Mouse (Mus musculus) urinary bladder, postnatal 14 days (tissue): ENCODE measurements around the gene Lctl.
A peak's percentile ranks its signal among the peaks of the same experiment; 100 is the strongest.

Experiments used
- DNase-seq: peaks from one replicate; pipeline ENCODE4 v3.0.0; 2021; ENCODE audit warnings: low spot score

Lctl gene

DNA sequence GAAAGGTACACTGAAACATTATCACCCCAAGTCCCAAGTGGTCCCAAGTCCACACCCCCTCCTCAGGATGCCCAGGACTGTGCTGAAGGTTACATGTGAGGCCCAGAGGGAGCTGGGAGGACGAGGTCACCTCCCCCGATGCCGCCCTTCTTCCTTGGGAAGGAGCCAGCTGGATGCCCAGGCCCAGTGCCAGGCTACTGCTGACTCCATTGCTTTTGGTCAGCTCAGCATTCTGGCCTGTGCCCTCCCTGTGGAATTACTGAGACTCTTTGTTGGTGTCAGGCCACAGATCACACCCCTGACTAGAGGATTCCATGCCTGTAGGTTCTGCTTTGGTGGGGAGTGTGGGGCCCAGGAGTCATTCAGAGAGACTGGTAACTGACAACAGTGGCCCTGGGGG, at the start of gene Lctl:
Gene Lctl (plus strand): TSS at position 272 of the 400 bp plus-strand sequence.
- DNase-seq: no peak

DNA sequence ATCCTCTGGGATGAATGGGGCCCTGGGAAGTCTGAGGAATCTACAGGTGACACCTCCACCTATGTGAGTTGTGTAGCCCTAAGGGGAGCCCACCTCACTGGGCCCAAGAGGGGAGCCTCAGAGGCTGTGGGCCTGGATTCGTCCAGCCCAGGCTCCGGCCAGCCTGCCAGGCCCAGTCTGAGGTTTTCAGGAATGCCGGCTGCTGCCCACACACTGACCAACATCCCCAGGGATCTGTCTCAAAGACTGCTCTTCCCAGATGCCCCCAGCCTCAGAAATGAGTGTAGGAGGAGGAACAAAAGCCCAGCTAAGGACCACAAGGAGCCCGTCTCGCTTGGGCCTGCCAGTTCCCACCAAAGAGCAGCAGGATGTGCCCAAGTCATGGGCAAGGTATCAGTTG, 49.2 kb upstream of the Lctl start:
- no peak for DNase-seq

DNA sequence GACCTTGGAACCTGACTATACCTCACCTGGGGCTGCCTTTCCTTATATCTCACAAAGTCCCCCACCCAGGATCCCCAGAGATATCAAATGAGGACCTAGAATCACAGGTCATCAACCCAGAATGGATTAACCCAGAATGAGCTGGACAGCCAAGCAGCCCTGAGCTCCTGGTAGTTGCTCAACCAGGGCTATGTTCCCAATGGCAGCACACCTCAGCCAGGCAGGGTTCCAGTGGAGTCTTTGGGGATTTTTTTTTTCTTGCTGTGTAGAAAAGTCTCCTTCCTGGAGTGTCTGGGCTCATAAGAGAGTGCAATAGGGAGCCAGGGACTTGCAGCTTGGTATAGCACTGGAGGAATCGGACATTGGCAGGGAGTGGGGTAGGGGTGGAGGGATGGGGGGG, 48.4 kb upstream of the Lctl start:
- DNase-seq: no peak

DNA sequence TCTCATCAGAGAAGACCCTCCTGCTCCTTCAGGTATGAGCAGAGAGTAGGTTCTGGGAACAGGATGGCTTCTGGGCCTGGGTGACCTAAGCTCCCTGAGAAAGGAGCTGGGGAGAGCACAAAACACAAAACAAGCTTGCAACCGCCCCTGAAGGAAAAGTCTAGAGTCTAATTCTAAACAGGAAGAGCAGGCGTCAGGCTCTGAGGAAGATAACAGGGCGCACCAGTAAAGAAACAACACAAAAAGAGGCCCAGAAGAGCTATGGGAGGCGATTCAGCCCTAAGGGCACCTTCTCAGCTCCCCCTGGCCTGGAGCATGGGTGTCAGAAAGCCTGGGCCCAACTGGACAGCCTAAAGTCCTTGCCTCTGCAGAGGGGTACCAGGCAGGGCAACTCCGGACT, 47.8 kb upstream of the Lctl start:
- no peak for DNase-seq

DNA sequence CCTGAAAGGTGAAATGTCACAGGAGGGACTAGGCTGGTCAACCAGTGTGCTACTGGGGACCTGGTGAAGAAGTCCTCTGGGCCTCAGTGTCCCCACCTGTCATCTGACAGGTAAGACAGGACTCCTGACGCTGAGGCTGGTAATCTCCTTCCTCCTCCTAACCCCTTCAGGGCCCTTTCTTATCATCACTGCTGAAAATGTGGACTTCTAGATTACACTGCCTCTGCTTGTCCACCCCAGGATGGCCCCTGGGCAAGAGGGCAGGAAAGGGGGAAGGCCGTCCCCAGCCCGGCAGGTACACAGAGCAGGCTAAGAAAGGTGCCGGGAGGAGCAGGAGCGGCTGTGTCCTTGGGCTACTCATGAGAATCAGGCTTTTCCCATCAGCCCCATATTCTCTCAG, 46.3 kb upstream of the Lctl start:
- DNase-seq: no peak

DNA sequence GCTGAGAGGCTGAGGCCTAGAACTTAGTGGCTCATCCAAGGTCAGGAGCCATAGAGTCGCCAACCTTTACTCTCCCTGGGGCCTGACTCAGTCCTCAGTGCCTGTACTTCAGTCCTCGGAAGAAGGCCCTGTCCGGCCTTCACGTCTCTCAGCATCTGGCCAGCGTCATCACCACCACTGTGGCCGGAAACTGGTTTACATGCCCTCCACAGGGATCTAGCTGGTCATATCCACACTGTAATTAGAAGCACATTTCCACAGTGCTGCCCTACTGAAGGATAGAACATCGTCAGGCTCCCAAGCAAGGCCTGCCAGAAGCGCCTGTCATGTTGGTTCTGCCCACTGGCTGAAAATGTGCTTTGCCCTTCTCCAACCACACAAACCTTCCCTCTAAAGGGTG, 42.1 kb upstream of the Lctl start:
- DNase-seq: no peak

DNA sequence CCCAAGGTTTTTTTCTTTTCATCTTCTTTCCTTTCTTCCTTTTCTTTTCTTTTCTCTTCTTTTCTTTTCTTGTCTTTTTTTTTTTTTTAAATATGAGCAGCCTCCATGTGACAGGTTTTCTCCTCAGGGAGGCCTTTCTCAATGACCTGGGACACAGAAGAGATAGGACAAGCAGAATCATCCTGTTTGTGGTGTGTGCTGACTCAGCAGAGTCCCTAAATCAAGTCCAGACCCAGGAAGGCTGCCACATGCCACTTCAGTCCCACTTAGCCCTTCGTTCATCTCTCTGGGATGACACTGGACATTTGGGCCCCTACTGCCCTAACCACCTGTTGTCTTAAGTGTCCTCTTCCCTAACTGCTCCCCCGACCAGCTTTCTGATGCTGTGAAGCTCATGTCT, 40.5 kb upstream of the Lctl start:
- no peak for DNase-seq

DNA sequence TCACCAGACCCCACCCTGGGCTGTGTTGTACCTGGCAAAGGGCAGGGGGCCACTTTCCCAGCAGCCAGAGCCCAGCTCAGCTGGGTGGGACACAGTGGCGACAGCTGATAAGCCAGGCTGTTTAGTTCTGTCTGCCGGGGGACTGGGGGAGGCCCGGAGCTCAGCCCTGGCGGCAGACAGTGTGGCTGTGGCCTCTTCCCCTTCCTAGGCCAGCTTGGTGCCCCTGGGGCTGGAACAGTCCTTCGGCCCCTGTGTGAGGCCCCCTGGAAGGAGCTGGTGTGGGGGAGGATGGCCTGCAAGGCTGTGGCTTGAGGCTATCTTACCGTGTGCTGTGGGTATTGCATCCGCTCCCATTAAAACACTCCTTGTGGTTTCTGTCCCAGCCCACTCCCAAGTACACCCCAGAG, 38.6 kb upstream of the Lctl start:
- no peak for DNase-seq

DNA sequence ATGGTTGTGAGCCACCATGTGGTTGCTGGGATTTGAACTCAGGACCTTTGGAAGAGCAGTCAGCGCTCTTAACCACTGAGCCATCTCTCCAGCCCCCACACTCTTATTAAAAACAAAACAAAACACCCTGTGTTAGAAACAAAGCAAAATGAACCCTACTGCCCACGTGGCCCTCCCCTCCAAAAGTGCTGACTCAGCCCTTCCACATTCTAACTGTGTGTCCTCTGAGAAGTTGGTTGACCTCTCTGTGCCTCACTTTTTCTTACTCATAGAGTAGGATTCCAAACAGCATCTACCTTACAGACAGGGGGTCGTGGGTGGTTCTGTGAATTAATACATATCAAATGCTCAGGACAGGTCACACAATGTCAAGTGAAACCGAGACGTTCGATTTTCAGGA, 37.0 kb upstream of the Lctl start:
- DNase-seq: no peak

DNA sequence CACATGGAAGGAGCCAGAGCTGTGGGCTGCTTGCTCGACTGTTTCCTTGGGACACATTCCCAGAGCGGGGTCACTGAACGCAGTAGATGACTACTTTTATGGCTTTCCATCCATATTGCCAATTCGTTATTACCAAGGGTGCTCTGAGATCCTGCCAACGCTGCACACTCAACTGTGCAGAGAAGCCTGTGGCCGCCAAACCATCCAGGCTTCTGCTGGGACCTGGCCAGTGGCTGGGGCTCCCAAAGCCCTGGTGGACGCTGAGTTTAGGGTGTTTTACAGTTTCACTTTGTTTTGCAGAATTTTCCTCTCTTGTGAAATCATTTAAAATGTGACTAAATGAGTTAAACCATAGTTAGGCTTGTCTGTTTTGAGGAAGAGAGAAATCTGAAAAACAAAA, 32.7 kb upstream of the Lctl start:
- peak; percentile 58 for DNase-seq

DNA sequence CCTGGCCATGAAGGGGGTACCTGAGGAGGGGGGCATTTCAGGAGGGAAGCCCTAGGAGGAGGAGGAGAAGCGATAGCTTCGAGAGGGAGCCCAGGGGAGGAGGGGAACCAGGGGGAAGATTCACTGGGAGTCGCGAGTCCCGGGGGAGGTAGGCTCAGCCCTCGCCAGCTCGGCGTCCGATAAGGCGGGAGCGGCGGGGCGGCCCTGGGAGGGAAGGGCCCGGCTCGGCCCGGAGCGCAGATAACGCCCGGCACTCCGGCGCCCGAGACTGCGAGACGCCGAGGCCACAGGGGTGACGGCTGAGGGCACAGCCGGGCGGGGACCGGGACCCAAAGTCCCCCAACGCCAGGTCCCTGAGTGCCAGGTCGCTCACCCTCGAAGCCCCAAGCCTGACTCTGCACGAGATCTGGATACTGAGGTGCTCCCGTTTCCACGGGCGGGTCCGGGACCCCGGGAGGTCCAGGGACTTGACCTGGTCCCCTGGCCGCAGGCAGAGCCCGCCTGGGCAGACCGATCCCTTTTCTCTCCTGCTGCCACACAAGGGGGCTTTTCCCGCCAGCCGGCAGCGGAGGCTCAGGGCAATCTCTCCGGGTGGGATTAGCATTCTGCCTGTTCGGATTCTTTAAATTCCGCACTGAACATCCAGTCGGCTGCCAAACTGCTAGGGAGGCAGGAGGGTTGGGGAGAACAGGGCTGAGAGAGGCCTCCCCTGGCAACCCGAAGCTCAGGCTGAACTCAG, 32.1 kb upstream of the Lctl start:
- peak; percentile 64 for DNase-seq

DNA sequence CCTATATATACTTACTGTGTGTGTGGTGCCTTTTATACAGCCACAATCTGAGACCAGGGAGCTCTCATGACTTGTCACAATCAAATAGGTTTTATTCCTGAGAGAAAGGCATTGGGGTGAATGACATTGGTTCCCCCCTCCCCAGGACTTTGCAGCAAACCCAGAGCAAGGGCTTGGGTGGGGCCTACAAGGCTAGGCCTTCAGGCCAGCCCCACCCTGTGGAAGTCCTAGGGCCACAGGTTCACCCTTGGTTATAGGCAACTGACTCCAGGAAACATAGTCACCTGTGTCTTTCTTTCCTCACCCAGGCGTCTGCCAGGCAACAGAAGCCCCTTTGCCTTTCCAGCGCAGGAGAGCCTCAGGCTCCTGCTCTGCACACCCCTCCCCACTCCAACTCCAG, 31.0 kb upstream of the Lctl start:
- DNase-seq: no peak

DNA sequence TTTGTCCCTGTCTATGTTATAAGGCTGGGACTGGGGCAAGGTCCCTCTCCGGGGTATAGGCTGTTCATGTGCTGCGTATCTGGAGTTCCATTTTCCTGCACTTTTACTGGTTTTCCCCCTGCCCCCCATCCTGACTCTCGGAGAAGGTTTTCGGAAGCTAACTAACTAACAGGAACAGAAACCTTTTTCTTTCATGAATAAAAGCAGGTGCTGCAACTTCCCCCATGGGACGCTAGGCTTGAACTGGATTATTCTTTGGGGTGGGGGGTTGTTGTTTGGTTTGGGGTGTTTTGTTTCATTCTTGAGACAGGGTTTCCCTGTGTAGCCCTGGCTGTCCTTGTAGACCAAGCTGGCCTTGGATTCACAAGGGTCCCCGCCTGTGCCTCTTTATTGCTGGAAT, 30.4 kb upstream of the Lctl start:
- DNase-seq: no peak

DNA sequence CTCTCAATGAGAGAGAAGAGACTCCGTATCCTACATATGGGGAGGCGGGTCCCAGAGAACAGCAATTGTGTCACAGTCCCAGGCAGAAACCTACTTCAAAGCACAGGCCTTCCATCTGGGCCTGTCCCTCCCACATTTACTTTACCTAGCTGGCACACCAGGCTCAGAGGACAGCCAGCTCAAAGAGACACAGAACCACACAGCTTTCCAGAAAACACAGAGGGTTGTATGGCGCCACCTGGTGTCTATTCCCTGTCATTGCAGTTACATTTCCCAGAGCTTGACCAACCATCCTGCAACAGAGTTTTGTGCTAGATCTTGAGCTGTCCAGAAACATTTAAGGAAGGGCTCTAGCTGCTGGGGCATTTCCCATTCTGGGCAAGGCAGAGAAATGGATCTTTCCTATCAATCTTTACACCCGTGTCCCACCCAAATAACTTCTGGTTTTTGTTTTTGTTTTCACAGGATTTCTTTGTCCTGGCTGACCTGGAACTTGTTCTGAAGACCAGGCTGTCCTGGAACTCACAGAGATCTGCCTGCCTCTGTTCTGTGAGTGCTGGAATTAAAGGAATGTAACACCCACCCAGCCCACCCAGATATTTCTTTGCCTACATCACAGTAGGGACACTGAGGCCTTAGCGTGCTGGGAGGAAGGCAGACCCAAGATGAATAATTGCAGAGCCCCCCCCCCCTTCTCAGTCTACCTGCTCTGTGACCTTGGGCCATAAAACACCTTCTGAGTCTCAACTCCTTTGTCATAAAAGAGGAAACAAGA, 29.3 kb upstream of the Lctl start:
- DNase-seq: peak; percentile 72

DNA sequence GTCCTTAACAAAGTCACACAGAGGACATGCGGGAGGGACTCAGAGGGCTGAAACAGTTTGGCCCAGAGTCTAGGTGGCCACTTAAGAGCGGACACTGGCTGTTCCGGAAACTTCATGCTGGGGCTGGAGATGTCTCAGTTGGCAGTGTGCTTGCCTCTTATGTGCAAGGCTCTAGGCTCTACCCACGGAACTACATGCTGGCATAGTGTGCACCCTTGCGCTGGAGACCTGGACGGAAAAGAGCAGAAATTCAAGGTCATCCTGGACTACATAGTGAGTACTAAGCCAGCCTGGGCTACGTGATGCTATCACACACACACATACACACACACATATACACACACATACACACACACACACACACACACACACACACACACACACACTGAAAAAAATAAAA, 28.6 kb upstream of the Lctl start:
- DNase-seq: no peak

DNA sequence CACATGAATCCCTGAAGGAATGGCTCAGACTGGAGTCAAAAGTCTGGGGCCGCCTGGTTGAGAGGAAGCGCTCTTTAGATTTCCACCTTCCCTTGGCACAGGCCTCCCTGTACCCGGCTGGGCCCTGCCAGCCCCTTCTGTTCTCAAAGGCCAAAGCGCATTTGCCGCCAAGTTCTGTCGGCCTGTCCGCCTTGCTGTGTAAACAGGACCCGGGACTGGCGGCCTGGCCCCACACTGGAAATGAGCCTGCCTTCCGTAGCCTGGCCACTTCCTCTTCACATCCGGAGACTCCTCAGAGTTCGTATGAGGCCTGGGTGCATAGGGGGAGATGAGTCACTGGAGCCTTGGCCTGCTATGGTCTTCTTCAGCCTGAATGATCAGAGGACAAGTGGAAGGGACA, 27.9 kb upstream of the Lctl start:
- DNase-seq: peak; percentile 55

DNA sequence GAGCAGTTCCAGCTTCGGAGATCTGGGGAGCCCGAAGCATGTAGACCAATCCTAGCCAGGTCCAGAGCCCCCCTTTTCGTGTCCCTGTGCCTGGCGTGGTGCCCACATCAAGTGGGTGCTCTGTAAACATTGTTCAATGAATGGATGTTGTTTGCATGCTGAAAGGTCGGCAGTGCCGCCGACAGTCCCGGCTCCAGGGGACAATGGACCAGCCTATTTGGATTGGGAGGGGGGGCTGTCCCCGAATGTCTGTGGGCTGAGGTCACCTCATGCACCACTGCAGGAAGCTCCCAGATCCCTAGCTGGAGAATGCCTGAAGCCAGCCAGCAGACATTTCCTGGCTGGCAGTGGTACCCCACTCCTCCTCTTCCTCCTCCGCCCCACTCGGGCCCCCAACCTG, 22.9 kb upstream of the Lctl start:
- no peak for DNase-seq

DNA sequence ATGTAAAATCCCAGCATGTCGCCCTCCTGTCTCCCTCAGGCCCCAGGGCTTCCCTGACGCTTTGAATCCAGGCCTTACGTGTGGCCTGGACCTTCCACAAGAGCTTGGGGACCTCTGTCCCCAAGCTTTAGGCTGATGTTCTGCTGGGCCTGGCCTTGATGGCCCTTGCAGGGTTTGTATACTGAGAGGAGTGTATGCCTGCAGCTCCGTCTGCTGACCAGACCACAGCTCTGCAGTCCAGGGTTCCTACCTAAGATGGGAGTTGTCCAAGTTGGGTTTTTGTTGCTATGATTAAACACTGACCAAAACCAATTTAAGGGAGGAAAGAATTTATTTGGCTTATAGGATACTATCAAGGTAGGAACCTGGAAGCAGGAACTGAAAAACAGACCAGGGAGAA, 18.7 kb upstream of the Lctl start:
- DNase-seq: no peak

DNA sequence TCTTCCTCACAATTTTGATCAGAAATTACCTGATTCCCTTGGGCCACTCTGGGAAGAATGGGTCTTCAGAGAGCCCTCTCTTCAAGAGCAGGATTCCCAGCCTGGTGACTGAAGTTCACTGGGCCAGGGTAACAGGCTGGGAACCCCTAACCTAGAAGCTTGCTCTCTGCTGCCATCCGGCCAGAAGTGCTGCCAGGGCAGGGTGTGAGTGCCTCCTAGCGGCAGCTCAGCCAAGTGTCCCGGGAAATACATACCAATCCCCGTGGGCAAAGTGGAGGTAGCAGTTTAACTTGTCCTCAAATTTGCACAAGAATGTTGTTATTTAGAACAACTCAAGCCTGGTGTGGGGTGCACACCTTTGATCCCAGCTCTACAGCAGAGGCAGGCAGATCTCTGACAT, 16.5 kb upstream of the Lctl start:
- peak; percentile 80 for DNase-seq

DNA sequence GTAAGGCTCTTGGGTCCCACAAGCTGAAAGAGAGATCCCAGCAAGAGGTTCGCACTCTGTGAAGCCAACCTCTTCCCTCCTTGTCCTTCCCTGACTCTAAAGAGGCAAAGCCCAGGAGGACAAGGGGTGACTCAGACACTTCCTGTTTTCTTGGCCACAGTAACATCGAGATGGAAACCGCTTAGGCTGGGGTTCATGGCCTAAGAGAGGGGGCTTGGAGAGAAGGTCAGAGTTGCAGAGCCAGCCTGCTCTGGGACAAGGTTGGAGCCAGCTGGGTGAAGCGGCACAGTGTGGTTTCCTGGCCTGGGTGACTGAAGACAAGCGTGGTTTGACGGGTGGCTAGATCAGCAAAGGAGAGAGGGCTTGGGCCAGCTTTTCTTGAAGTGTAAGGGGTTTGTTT, 11.6 kb upstream of the Lctl start:
- DNase-seq: no peak

DNA sequence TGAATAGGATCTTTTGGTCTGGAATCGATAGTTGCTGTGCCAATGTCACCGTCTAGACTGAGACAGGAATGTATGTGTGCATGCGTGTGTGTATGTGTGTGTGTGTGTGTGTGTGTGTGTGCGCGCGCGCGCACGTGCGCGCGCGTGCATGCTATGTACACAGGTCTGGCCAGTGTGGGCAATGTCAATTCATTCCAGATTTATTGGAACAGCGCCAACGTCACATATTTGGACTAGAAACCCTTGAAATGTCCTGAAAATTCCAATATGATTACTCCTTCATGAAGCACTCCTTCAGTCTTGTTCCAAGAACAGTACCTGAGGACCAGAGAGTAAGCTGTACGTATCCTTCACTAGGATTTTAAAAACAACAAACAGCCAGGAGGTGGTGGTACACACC, 6.4 kb upstream of the Lctl start:
- DNase-seq: no peak

DNA sequence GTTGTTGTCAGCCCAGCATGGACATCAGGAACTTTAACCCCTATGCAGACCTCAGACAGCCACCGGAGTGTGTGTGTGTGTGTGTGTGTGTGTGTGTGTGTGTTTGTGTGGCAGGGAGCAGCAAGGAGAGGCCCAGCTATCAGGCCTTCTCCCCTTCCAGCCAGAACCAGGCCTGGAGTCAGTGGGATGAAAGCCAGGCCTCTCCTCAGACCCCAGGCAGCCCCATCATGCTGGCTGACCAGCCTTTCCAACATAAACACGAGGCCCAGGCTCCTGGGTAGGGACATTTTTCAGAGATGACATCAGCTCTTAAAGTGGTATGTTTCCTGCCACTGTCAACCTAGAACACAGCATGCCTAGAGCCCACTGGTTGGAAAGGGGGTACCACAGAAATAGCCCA, 2.3 kb upstream of the Lctl start:
- no peak for DNase-seq

DNA sequence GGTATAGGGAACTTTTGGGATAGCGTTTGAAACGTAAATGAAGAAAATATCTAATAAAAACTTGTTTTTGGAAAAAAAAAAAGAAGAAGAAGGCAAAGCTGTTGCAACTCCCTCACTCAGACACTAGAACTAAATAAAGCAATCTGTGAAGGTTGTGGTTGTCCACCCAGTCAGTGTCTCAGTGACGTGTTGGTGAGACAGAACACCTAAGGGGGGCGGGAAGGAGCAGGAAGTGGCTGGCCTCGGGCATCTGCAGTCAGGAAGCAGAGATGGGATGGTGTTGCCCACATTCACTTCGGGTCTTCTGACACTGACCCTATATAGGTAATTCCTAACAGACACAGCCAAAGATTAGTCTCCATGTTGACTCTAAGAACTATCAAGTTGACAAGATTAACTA, 1.2 kb upstream of the Lctl start:
- no peak for DNase-seq

DNA sequence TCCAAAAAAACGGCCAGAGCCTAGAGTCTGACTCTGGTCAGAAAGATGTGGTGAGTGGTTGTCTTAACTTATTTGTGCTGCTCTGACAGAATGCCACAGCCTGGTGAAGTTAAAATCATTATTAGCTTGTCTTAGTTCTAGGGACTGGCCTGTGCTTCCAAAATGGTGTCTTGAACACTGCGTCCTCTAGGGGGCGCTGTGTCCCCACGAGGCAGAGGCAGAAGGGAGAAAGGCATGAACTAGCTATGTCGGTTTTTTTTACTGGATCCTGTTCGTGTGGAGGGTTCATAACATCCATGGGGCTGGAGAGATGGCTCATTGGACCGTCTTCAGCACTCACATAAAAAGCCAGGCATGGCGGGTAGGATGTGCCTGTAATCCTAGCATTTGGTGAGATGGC, 3.0 kb downstream of the Lctl start:
- peak; percentile 51 for DNase-seq
